Mouse (Mus musculus) large intestine, adult 2 months (tissue): ENCODE data around the gene Irgq. TPM values are rescaled to one million over a fixed set of nuclear protein-coding genes. Genes with fewer than 3 reads are reported as not detected.

Experiments used
- DNase-seq: peaks from one replicate; pipeline ENCODE4 v3.0.0-alpha.2; 2012; ENCODE audit warnings: low read depth, low spot score
- WGBS: fragments of 180-500 bp; shearing (Covaris S2); methylation state at CpG from one replicate; pipeline ENCODE4 v1.1.7; 2018; 5-methylcytosine and 5-hydroxymethylcytosine counted together
- polyA plus RNA-seq: library from polyadenylated mRNA; depleted of rRNA; stranded (reverse); fragments of >200 nt; gene quantifications from 2 replicates; pipeline ENCODE4 v1.2.3, GENCODE M21; 2012; rRNA removed

Irgq gene
- polyA plus RNA-seq, 1 experiment = 7.6 TPM

DNA sequence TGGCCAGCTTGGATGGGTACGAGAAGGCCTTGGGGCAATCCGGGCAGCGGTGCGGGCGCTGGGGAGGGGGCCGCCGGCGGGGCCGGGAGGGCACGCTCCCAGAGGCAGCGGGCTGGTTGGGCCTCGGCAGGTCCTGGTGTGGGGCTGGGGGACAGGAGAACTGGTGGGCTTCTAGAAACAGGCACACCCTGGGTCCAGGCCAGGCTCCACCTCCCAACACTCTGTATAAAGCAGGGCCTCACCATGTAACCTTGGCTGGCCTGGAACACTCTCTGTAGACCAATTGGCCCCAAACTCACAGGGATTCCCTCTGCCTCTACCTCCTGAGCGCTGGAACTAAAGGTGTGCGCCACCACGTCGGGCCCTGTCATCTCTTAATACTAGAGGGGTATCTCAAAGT is 55.5 kb downstream of the Irgq start:
- no peak for DNase-seq
- WGBS = 77% methylated on average over 16 of the region's 16 CpGs

DNA sequence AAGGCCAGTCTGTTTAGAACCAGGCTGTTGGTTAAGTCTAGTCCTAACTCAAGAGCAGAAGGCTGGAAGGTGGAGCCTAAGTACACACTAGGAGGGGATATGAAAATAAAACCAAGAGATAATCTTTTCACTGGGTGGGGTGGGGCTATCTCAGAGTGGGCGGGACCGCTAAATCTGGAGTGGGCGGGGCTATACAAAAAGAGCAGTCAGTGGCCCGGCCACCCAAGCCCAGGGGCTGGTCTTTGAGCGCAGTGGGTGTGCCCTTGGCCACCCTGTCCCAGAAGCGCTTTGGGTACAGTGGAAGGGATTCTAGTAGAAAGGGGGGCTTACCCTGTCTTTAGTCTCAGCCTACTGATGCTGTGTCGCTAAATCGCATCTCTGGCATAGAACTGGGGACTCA is 56.3 kb downstream of the Irgq start:
- no peak for DNase-seq
- WGBS = 29% methylated on average over 8 of the region's 8 CpGs

DNA sequence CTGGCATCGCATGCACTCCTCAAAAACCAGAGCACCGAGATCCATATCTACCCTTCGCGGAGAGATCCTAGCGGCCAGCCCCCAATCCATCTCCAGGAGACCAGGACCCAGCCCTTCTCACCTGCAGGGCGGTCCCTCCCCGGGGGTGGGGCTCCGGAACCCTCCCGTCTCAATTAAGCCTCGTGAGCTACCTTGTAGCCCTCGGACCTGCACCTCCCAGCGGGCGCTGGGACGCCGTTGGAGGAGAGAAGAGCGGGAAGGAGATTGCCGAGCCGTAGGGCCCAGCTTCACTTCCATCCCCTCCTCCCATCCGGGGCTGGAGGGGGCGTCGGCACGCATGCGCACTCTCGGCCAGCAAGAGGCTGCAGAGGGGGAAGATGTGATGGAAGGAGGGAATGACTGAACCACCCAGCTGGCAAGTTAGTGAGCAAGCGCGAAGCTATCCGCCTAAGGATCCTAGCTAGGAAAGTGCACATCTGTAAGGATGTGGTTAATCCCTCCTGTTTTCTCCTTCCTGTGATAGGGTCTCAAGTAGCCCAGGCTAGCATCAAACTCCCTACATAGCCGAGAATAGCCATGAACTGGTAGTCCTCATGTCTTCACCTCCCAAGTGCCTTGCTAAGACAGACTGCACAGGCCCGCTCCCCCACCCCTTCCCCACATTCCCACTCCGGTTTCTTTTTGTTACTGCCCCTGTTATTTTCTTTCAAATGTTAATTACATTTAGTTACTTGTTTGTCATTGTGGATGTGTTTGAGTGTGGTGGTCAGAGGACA is 57.0 kb downstream of the Irgq start, which contains the start of the genes Ethe1 and Zfp575:
TSS of gene Ethe1 (plus strand) at position 214 of the 776 bp plus-strand sequence.
TSS of gene Zfp575 (minus strand) at position 312 of the 776 bp plus-strand sequence.
- 31% methylated on average over 30 of the region's 30 CpGs for WGBS
- DNase-seq = no peak

Other genes with a start within 250 kb of the Irgq start
- gene Zfp61, start 229.5 kb upstream of the Irgq start, polyA plus RNA-seq = 3.8 and 4.1 TPM in 2 replicates
- gene Zfp94, start 214.0 kb upstream of the Irgq start, polyA plus RNA-seq = 2.1 and 3.1 TPM in 2 replicates
- 0.16 TPM in 1 of 2 replicates, not detected in the other for gene Tescl, start 196.8 kb upstream of the Irgq start, polyA plus RNA-seq
- 0.04 TPM in 1 of 2 replicates, not detected in the other for gene Lypd5, start 181.5 kb upstream of the Irgq start, polyA plus RNA-seq
- gene Kcnn4, start 160.4 kb upstream of the Irgq start, polyA plus RNA-seq = 76.3 and 90.9 TPM in 2 replicates
- 40.0 and 42.2 TPM in 2 replicates for gene Smg9, start 131.1 kb upstream of the Irgq start, polyA plus RNA-seq
- gene Irgc1, start 78.4 kb upstream of the Irgq start, polyA plus RNA-seq = 0.84 TPM in 1 of 2 replicates, not detected in the other
- gene Plaur, start 68.2 kb upstream of the Irgq start, polyA plus RNA-seq = 10.6 and 11.6 TPM in 2 replicates
- gene Cadm4, start 48.7 kb upstream of the Irgq start, polyA plus RNA-seq = 2.0 and 2.7 TPM in 2 replicates
- gene Zfp428, start 23.7 kb upstream of the Irgq start, polyA plus RNA-seq = 6.7 and 7.4 TPM in 2 replicates
- not detected in 2 replicates for gene AC161166.1, start 18.2 kb upstream of the Irgq start, polyA plus RNA-seq
- gene Pinlyp, start 15.4 kb downstream of the Irgq start, polyA plus RNA-seq = 0.23 TPM in 1 of 2 replicates, not detected in the other
- gene Xrcc1, start 15.6 kb downstream of the Irgq start, polyA plus RNA-seq = 27.8 and 36.0 TPM in 2 replicates
- gene Ethe1, start 56.9 kb downstream of the Irgq start, polyA plus RNA-seq = 56.6 and 77.6 TPM in 2 replicates
- gene Zfp575, start 57.0 kb downstream of the Irgq start, polyA plus RNA-seq = 0.16 and 0.29 TPM in 2 replicates
- gene Phldb3, start 80.1 kb downstream of the Irgq start, polyA plus RNA-seq = 4.1 and 4.8 TPM in 2 replicates
- 0.14 and 0.25 TPM in 2 replicates for gene Lypd3, start 105.9 kb downstream of the Irgq start, polyA plus RNA-seq
- not detected in 2 replicates for gene Tex101, start 146.0 kb downstream of the Irgq start, polyA plus RNA-seq
- not detected in 2 replicates for gene BC049730, start 178.6 kb downstream of the Irgq start, polyA plus RNA-seq
- not detected in 2 replicates for gene Gm4763, start 196.2 kb downstream of the Irgq start, polyA plus RNA-seq
- gene Cd177, start 229.6 kb downstream of the Irgq start, polyA plus RNA-seq = 20.1 and 21.8 TPM in 2 replicates
- gene Ceacam10, start 246.5 kb downstream of the Irgq start, polyA plus RNA-seq = 23.2 and 28.2 TPM in 2 replicates